Mouse (Mus musculus): ENCODE data around the gene Hfe.
"Not testable (repeated sequence)": the region's sequence is repeated elsewhere in the genome, so short reads cannot be mapped to it uniquely, and the experiment has no call there.

Gene Hfe

GRCm38 (mm10) chr13:23685121-23685861 is 25.4 kb downstream of the Hfe start:
- no peak for DNase-seq (ENCODE audit: low spot score)

- DNase-seq (ENCODE audit: low spot score), result peak; percentile 76
These were observed 26.2 kb downstream of the Hfe start for GRCm38 (mm10) chr13:23684295-23684945.

- DNase-seq (ENCODE audit: low spot score), result peak; percentile 93
These were observed 26.8 kb downstream of the Hfe start, which contains the start of the genes Hist1h2ac and Hist1h2bc for GRCm38 (mm10) chr13:23683755-23684281. Gene Hist1h2ac (minus strand): TSS chr13:23683948. Gene Hist1h2bc (plus strand): TSS chr13:23684199.

- not testable (repeated sequence) for DNase-seq (ENCODE audit: low spot score)
These were observed 27.5 kb downstream of the Hfe start for GRCm38 (mm10) chr13:23682947-23683754.

GRCm38 (mm10) chr13:23682623-23682946 is 28.1 kb downstream of the Hfe start:
- no peak for DNase-seq (ENCODE audit: low spot score)

- no peak for DNase-seq (ENCODE audit: low spot score)
These were observed 28.6 kb downstream of the Hfe start for GRCm38 (mm10) chr13:23681990-23682582.

GRCm38 (mm10) chr13:23662536-23662935 is 48.1 kb downstream of the Hfe start:
- no peak for DNase-seq (ENCODE audit: low spot score)

- no peak for DNase-seq (ENCODE audit: low spot score)
These were observed 50.9 kb downstream of the Hfe start for GRCm38 (mm10) chr13:23659636-23660366.
